Mouse (Mus musculus) hindbrain, embryonic 11.5 days (tissue): ENCODE data around the gene Fut8. TPM values are rescaled to one million over a fixed set of nuclear protein-coding genes. Genes with fewer than 3 reads are reported as not detected.

Experiments used
- ATAC-seq: fragments of 200-750 bp; cut with Nextera tagmentation; 2 replicates; pipeline ENCODE4 v1.8.0; 2017; ENCODE audit warnings: mild to moderate bottlenecking, moderate TSS enrichment, moderate library complexity; ENCODE audit not compliant: low FRiP score
- DNase-seq: peaks from one replicate; pipeline ENCODE4 v3.0.0-alpha.2; 2015; ENCODE audit warnings: low spot score
- H3K27ac ChIP-seq: fragments of 300-500 bp; sonication (generic); 2 replicates; pipeline ENCODE4 v1.5.1; 2014; ENCODE audit warnings: mild to moderate bottlenecking, low read depth, low read length
- H3K27me3 ChIP-seq: fragments of 300-500 bp; sonication (generic); 2 replicates; pipeline ENCODE4 v1.6.1; 2014; ENCODE audit warnings: mild to moderate bottlenecking, low read length, moderate library complexity, mixed read lengths; ENCODE audit not compliant: control insufficient read depth, insufficient read depth
- H3K36me3 ChIP-seq: fragments of 300-500 bp; sonication (generic); 2 replicates; pipeline ENCODE4 v1.6.1; 2014; ENCODE audit warnings: mild to moderate bottlenecking, low read length, moderate library complexity, mixed read lengths; ENCODE audit not compliant: control insufficient read depth, insufficient read depth
- H3K4me1 ChIP-seq: fragments of 300-500 bp; sonication (generic); replicated peaks from 2 replicates; pipeline ENCODE4 v1.6.1; 2014; ENCODE audit warnings: low read length, mixed read lengths; ENCODE audit not compliant: control insufficient read depth, insufficient read depth
- H3K4me2 ChIP-seq: fragments of 300-500 bp; sonication (generic); replicated peaks from 2 replicates; pipeline ENCODE4 v1.6.1; 2014; ENCODE audit warnings: mild to moderate bottlenecking, low read depth, low read length
- H3K4me3 ChIP-seq: fragments of 300-500 bp; sonication (generic); 2 replicates; pipeline ENCODE4 v1.5.1; 2014; ENCODE audit warnings: low read depth, low read length
- H3K9ac ChIP-seq: fragments of 300-500 bp; sonication (generic); 2 replicates; pipeline ENCODE4 v1.6.1; 2014; ENCODE audit warnings: low read depth, low read length
- H3K9me3 ChIP-seq: fragments of 300-500 bp; sonication (generic); 2 replicates; pipeline ENCODE4 v1.6.1; 2016; ENCODE audit warnings: low read length; ENCODE audit not compliant: control insufficient read depth
- WGBS: fragments of 180-500 bp; shearing (Covaris S2); extraction: QIAGEN DNeasy Blood & Tissue Kit; methylation state at CpG from one replicate; pipeline ENCODE4 v1.1.7; 2014; 5-methylcytosine and 5-hydroxymethylcytosine counted together
- polyA plus RNA-seq: library from polyadenylated mRNA; unstranded; fragments of >200 nt; fragmentation: Nextera tagmentation; extraction: Ambion mirVana; gene quantifications from 2 replicates; pipeline ENCODE4 v1.2.1, GENCODE M21; 2014

Fut8 gene
- polyA plus RNA-seq, 1 experiment from 2014 or later = 34.4 TPM

- no peak overlapping the region for H3K4me3 ChIP-seq
- no peaks in the 10 kb centered on the region for H3K9me3 ChIP-seq
- H3K27ac ChIP-seq = no peak overlapping the region
- H3K9ac ChIP-seq = no peak overlapping the region
- H3K4me2 ChIP-seq = no peak overlapping the region
- H3K36me3 ChIP-seq = no peaks in the 10 kb centered on the region
- no peaks in the 10 kb centered on the region for H3K27me3 ChIP-seq
- no peaks in the 10 kb centered on the region for H3K4me1 ChIP-seq
- ATAC-seq = no peak
- 75% methylated on average over 3 of the region's 3 CpGs for WGBS
- DNase-seq = no peak
Observed at GRCm38 (mm10) chr12:77484761-77485160, 246.8 kb downstream of the Fut8 start.

GRCm38 (mm10) chr12:77491478-77491877 lies 253.6 kb downstream of the Fut8 start:
- no peak for ATAC-seq
- H3K4me2 ChIP-seq = no peak overlapping the region
- H3K4me1 ChIP-seq = no peaks in the 10 kb centered on the region
- DNase-seq = no peak
- 90% methylated on average over 3 of the region's 3 CpGs for WGBS
- H3K27me3 ChIP-seq = no peaks in the 10 kb centered on the region
- no peak overlapping the region for H3K9ac ChIP-seq
- no peaks in the 10 kb centered on the region for H3K9me3 ChIP-seq
- no peak overlapping the region for H3K4me3 ChIP-seq
- no peak overlapping the region for H3K27ac ChIP-seq
- no peaks in the 10 kb centered on the region for H3K36me3 ChIP-seq

GRCm38 (mm10) chr12:77495781-77496180 lies 257.9 kb downstream of the Fut8 start:
- Histone ChIP-seq H3K4me1 (no peaks in the 10 kb centered on the region), H3K36me3 (no peaks in the 10 kb centered on the region), H3K27ac (no peak overlapping the region), H3K9ac (no peak overlapping the region), H3K4me3 (no peak overlapping the region), H3K4me2 (no peak overlapping the region), H3K9me3 (no peaks in the 10 kb centered on the region), H3K27me3 (no peaks in the 10 kb centered on the region)
- WGBS = 96% methylated on average over 1 of the region's 1 CpGs
- DNase-seq (no peak), ATAC-seq (no peak)

- Histone ChIP-seq H3K9ac (no peak overlapping the region), H3K36me3 (no peaks in the 10 kb centered on the region), H3K4me1 (no peaks in the 10 kb centered on the region), H3K27me3 (no peaks in the 10 kb centered on the region), H3K4me2 (no peak overlapping the region), H3K27ac (no peak overlapping the region; the same call in 1 of the 2 replicates), H3K4me3 (no peak overlapping the region), H3K9me3 (no peaks in the 10 kb centered on the region)
- ATAC-seq (no peak), DNase-seq (no peak)
- WGBS = 83% methylated on average over 2 of the region's 2 CpGs
Observed at GRCm38 (mm10) chr12:77498153-77498552, 260.2 kb downstream of the Fut8 start.

GRCm38 (mm10) chr12:77500439-77501055 lies 262.6 kb downstream of the Fut8 start:
- Histone ChIP-seq H3K9ac (no peak overlapping the region), H3K27me3 (no peaks in the 10 kb centered on the region), H3K9me3 (no peaks in the 10 kb centered on the region), H3K4me3 (no peak overlapping the region), H3K36me3 (no peaks in the 10 kb centered on the region), H3K27ac (no peak overlapping the region), H3K4me2 (no peak overlapping the region), H3K4me1 (no peaks in the 10 kb centered on the region)
- ATAC-seq = no peak
- DNase-seq = no peak
- WGBS = 65% methylated on average over 5 of the region's 5 CpGs

- H3K4me1 ChIP-seq = no peaks in the 10 kb centered on the region
- DNase-seq (no peak), ATAC-seq (no peak)
- H3K36me3 ChIP-seq = no peaks in the 10 kb centered on the region
- no peaks in the 10 kb centered on the region for H3K9me3 ChIP-seq
- no peak overlapping the region for H3K9ac ChIP-seq
- no peak overlapping the region for H3K4me3 ChIP-seq
- 48% methylated on average over 7 of the region's 7 CpGs for WGBS
- no peaks in the 10 kb centered on the region for H3K27me3 ChIP-seq
- H3K27ac ChIP-seq = no peak overlapping the region
- H3K4me2 ChIP-seq = no peak overlapping the region
Observed at GRCm38 (mm10) chr12:77501466-77502240, 263.7 kb downstream of the Fut8 start.

- Histone ChIP-seq H3K27ac (no peak overlapping the region), H3K27me3 (no peaks in the 10 kb centered on the region), H3K9ac (no peak overlapping the region), H3K4me1 (no peaks in the 10 kb centered on the region), H3K4me2 (no peak overlapping the region), H3K9me3 (no peaks in the 10 kb centered on the region), H3K36me3 (no peaks in the 10 kb centered on the region), H3K4me3 (no peak overlapping the region)
- DNase-seq = no peak
- 84% methylated on average over 3 of the region's 3 CpGs for WGBS
- ATAC-seq = no peak
Observed at GRCm38 (mm10) chr12:77502243-77502642, 264.3 kb downstream of the Fut8 start.

GRCm38 (mm10) chr12:77505431-77505830 lies 267.5 kb downstream of the Fut8 start:
- H3K4me3 ChIP-seq = no peak overlapping the region
- DNase-seq (no peak), ATAC-seq (no peak)
- H3K27ac ChIP-seq = no peak overlapping the region
- no peaks in the 10 kb centered on the region for H3K9me3 ChIP-seq
- H3K9ac ChIP-seq = no peak overlapping the region
- WGBS = 81% methylated on average over 2 of the region's 2 CpGs
- no peaks in the 10 kb centered on the region for H3K4me1 ChIP-seq
- H3K27me3 ChIP-seq = no peaks in the 10 kb centered on the region
- H3K4me2 ChIP-seq = no peak overlapping the region
- H3K36me3 ChIP-seq = no peaks in the 10 kb centered on the region

GRCm38 (mm10) chr12:77507770-77508169 lies 269.8 kb downstream of the Fut8 start:
- Histone ChIP-seq H3K27ac (no peak overlapping the region), H3K36me3 (no peaks in the 10 kb centered on the region), H3K4me2 (no peak overlapping the region), H3K9ac (no peak overlapping the region), H3K4me3 (no peak overlapping the region), H3K9me3 (no peaks in the 10 kb centered on the region), H3K27me3 (no peaks in the 10 kb centered on the region), H3K4me1 (no peaks in the 10 kb centered on the region)
- DNase-seq = no peak
- ATAC-seq = no peak
- 92% methylated on average over 24 of the region's 24 CpGs for WGBS
